Mouse (Mus musculus) erythroblast, embryonic 14.5 days (primary cell): ENCODE results near the gene Tnrc6c.

Experiments used
- GATA1 ChIP-seq: IDR thresholded peaks from 2 replicates; pipeline ENCODE4 v1.6.1; 2012; ENCODE audit warnings: low read length, inconsistent platforms, mixed read lengths
- TAL1 ChIP-seq: IDR thresholded peaks from 3 replicates; pipeline ENCODE4 v1.6.1; 2012; ENCODE audit warnings: low read length, inconsistent platforms, mixed read lengths

GRCm38 (mm10) chr11:117778031-117778430 lies 123.9 kb downstream of the Tnrc6c start:
- TF ChIP-seq TAL1 (no peak), GATA1 (no peak)
